Mouse (Mus musculus) C2C12 (cell line): ENCODE data around the gene Gpd1. TPM values are rescaled to one million over a fixed set of nuclear protein-coding genes. Genes with fewer than 3 reads are reported as not detected.

ENCODE experiments used
- H3K27me3 ChIP-seq: one replicate; pipeline ENCODE4 v1.6.1; 2011; ENCODE audit not compliant: control insufficient read depth, insufficient read depth, insufficient read length
- H3K36me3 ChIP-seq: one replicate; pipeline ENCODE4 v1.6.1; 2011; ENCODE audit not compliant: control insufficient read depth, insufficient read depth
- H3K4me3 ChIP-seq: one replicate; pipeline ENCODE4 v1.5.1; 2011; ENCODE audit warnings: mild to moderate bottlenecking, control low read depth; ENCODE audit not compliant: poor library complexity, insufficient read depth, severe bottlenecking
- H3K79me2 ChIP-seq: one replicate; pipeline ENCODE4 v1.6.1; 2011; ENCODE audit not compliant: control insufficient read depth, insufficient read depth
- H3K79me3 ChIP-seq: one replicate; pipeline ENCODE4 v1.6.1; 2011; ENCODE audit warnings: low read depth, control low read depth
- H3ac ChIP-seq: one replicate; pipeline ENCODE3; 2011; ENCODE audit warnings: low read depth; ENCODE audit not compliant: control insufficient read depth, insufficient read length
- CEBPB ChIP-seq: IDR thresholded peaks from one replicate; pipeline ENCODE4 v1.6.1; 2011; ENCODE audit warnings: low read depth, mild to moderate bottlenecking, control low read depth, moderate library complexity
- CTCF ChIP-seq: IDR thresholded peaks from one replicate; pipeline ENCODE4 v1.5.1; 2011; ENCODE audit not compliant: control insufficient read depth, insufficient read depth, insufficient read length
- FOSL1 ChIP-seq: IDR thresholded peaks from one replicate; pipeline ENCODE4 v1.8.0; 2011; ENCODE audit warnings: mild to moderate bottlenecking, low read length; ENCODE audit not compliant: poor library complexity, insufficient read depth, severe bottlenecking
- MAX ChIP-seq: IDR thresholded peaks from one replicate; pipeline ENCODE4 v1.6.1; 2011; ENCODE audit warnings: mild to moderate bottlenecking, control low read depth
- MYOD1 ChIP-seq: IDR thresholded peaks from one replicate; pipeline ENCODE4 v1.6.1; 2011; ENCODE audit warnings: low read depth; ENCODE audit not compliant: control insufficient read depth, insufficient read length
- MYOG ChIP-seq: IDR thresholded peaks from one replicate; pipeline ENCODE4 v1.6.1; 2011; ENCODE audit not compliant: control insufficient read depth, insufficient read length; ENCODE audit errors: extremely low read depth
- USF1 ChIP-seq: IDR thresholded peaks from one replicate; pipeline ENCODE4 v1.6.1; 2011; ENCODE audit warnings: low read depth, mild to moderate bottlenecking, control low read depth, moderate library complexity
- long read RNA-seq, 2 experiments: library from polyadenylated mRNA; unstranded; transcript quantifications; one replicate each; pipeline ENCODE4 v2.0.0; 2019 to 2020
- polyA plus RNA-seq: library from polyadenylated mRNA; unstranded; fragments of >200 nt; fragmentation: generic; extraction: Trizol; gene quantifications from one replicate; pipeline ENCODE4 v1.2.1, GENCODE M21; 2012; ENCODE audit warnings: missing spikeins

Gene Gpd1
- polyA plus RNA-seq, result 0.64 TPM
- long read RNA-seq, experiment 1, result 0 reads
- long read RNA-seq, experiment 2, partial matches to known transcripts, result 0 of 2 reads
- long read RNA-seq, experiment 2, other reads (novel, unspliced or antisense), result 0 of 2 reads

GRCm38 (mm10) chr15:99717386-99718334 lies at the start of gene Gpd1:
TSS of gene Gpd1 (plus strand) at chr15:99717515.
- TF ChIP-seq MYOG, result no peak
- no peak for TF ChIP-seq CTCF
- no peak for TF ChIP-seq USF1
- TF ChIP-seq FOSL1, result no peak
- no peak for TF ChIP-seq CEBPB
- TF ChIP-seq MAX, result no peak
- no peak for TF ChIP-seq MYOD1
- Histone ChIP-seq H3K27me3 (no peaks in the 10 kb centered on the region), H3K79me2 (no peaks in the 10 kb centered on the region), H3K36me3 (peaks cover 28% of the 10 kb centered on the region), H3ac (no peak within 1 kb of the TSS), H3K4me3 (no peak within 1 kb of the TSS), H3K79me3 (no peaks in the 10 kb centered on the region)

- Histone ChIP-seq H3K27me3 (peaks cover 37% of the 10 kb centered on the region), H3K79me2 (no peaks in the 10 kb centered on the region), H3K36me3 (no peaks in the 10 kb centered on the region), H3ac (no peak overlapping the region), H3K4me3 (no peak overlapping the region), H3K79me3 (no peaks in the 10 kb centered on the region)
- TF ChIP-seq MYOD1 (no peak), USF1 (no peak), MAX (no peak), FOSL1 (no peak), CTCF (no peak), MYOG (no peak), CEBPB (no peak)
Measured at GRCm38 (mm10) chr15:99667544-99667943, 49.8 kb upstream of the Gpd1 start.

- Histone ChIP-seq H3K36me3 (no peaks in the 10 kb centered on the region), H3K4me3 (no peak overlapping the region), H3K79me3 (no peaks in the 10 kb centered on the region), H3K79me2 (no peaks in the 10 kb centered on the region), H3ac (no peak overlapping the region), H3K27me3 (peaks cover 50% of the 10 kb centered on the region)
- TF ChIP-seq FOSL1 (no peak), CTCF (peak; percentile 98)
Measured at GRCm38 (mm10) chr15:99668881-99669280, 48.4 kb upstream of the Gpd1 start.

- H3K4me3 ChIP-seq, result no peak overlapping the region
- no peak for TF ChIP-seq CEBPB
- no peak for TF ChIP-seq USF1
- TF ChIP-seq MAX, result no peak
- no peak for TF ChIP-seq FOSL1
- no peak for TF ChIP-seq MYOD1
- no peak for TF ChIP-seq CTCF
- no peak for TF ChIP-seq MYOG
- no peaks in the 10 kb centered on the region for H3K79me3 ChIP-seq
- H3K27me3 ChIP-seq, result peaks cover 51% of the 10 kb centered on the region
- no peaks in the 10 kb centered on the region for H3K36me3 ChIP-seq
- H3ac ChIP-seq, result no peak overlapping the region
- H3K79me2 ChIP-seq, result no peaks in the 10 kb centered on the region
Measured at GRCm38 (mm10) chr15:99669392-99669791, 47.9 kb upstream of the Gpd1 start.

GRCm38 (mm10) chr15:99670154-99670821 lies 47.0 kb upstream of the Gpd1 start, which contains the start of gene Asic1:
TSS of gene Asic1 (plus strand) at chr15:99670368.
- Histone ChIP-seq H3K36me3 (no peaks in the 10 kb centered on the region), H3K79me3 (no peaks in the 10 kb centered on the region), H3K4me3 (no peak within 1 kb of the TSS), H3K79me2 (no peaks in the 10 kb centered on the region), H3K27me3 (peaks cover 54% of the 10 kb centered on the region), H3ac (peak within 1 kb of the TSS; percentile 21)
- no peak for TF ChIP-seq USF1
- no peak for TF ChIP-seq CEBPB
- no peak for TF ChIP-seq FOSL1
- no peak for TF ChIP-seq MYOD1
- no peak for TF ChIP-seq CTCF
- TF ChIP-seq MAX, result no peak
- no peak for TF ChIP-seq MYOG
